Mouse (Mus musculus) liver, embryonic 14.5 days (tissue): ENCODE data around the gene Nfs1. TPM values are rescaled to one million over a fixed set of nuclear protein-coding genes. Genes with fewer than 3 reads are reported as not detected.

Experiments
- ATAC-seq: fragments of 200-750 bp; cut with Nextera tagmentation; 2 replicates; pipeline ENCODE4 v1.8.0; 2017; ENCODE audit warnings: moderate number of reproducible peaks, mild to moderate bottlenecking, moderate library complexity; ENCODE audit not compliant: insufficient read depth
- DNase-seq, 3 experiments: peaks; one replicate each; pipeline ENCODE4 v3.0.0-alpha.2; 2012 to 2013; ENCODE audit warnings: low read depth in 3 of 3, low spot score in 3 of 3
- H3K27ac ChIP-seq: fragments of 300-500 bp; sonication (generic); 2 replicates; pipeline ENCODE4 v1.5.1; 2014; ENCODE audit warnings: moderate library complexity, mild to moderate bottlenecking, control low read depth, inconsistent platforms
- H3K27me3 ChIP-seq: fragments of 300-500 bp; sonication (generic); 2 replicates; pipeline ENCODE4 v1.6.1; 2014; ENCODE audit warnings: mild to moderate bottlenecking, low read length, moderate library complexity; ENCODE audit not compliant: control insufficient read depth, insufficient read depth
- H3K36me3 ChIP-seq: fragments of 300-500 bp; sonication (generic); replicated peaks from 2 replicates; pipeline ENCODE4 v1.6.1; 2014; ENCODE audit warnings: low read depth; ENCODE audit not compliant: control insufficient read depth, insufficient read depth
- H3K4me1 ChIP-seq, 2 experiments: fragments of 200-500 bp in 1 of 2; fragments of 300-500 bp in 1 of 2; sonication (generic) in 1 of 2; replicated peaks; 2 replicates each; pipeline ENCODE4 v1.6.1; 2012 to 2014; ENCODE audit warnings: antibody characterized with exemption in 1 of 2, inconsistent platforms in 1 of 2, low read length in 1 of 2; ENCODE audit not compliant: control insufficient read depth in 2 of 2, insufficient read depth in 2 of 2
- H3K4me2 ChIP-seq: fragments of 300-500 bp; sonication (generic); 2 replicates; pipeline ENCODE4 v1.6.1; 2014; ENCODE audit warnings: low read depth, mild to moderate bottlenecking, control low read depth, moderate library complexity
- H3K4me3 ChIP-seq, 2 experiments: fragments of 200-500 bp in 1 of 2; fragments of 300-500 bp in 1 of 2; sonication (generic) in 1 of 2; 2 replicates each; pipeline ENCODE4 v1.5.1; 2012 to 2014; ENCODE audit warnings: low read depth in 2 of 2, low read length in 2 of 2, mild to moderate bottlenecking in 2 of 2, control low read depth in 1 of 2, inconsistent platforms in 1 of 2, moderate library complexity in 1 of 2; ENCODE audit not compliant: insufficient read depth in 1 of 2
- H3K9ac ChIP-seq: fragments of 300-500 bp; sonication (generic); replicated peaks from 2 replicates; pipeline ENCODE4 v1.6.1; 2014; ENCODE audit warnings: mild to moderate bottlenecking, control low read depth, moderate library complexity
- H3K9me3 ChIP-seq: fragments of 300-500 bp; sonication (generic); 2 replicates; pipeline ENCODE4 v1.6.1; 2016; ENCODE audit warnings: low read length, mixed read lengths; ENCODE audit not compliant: control insufficient read depth
- CTCF ChIP-seq: IDR thresholded peaks from 2 replicates; pipeline ENCODE4 v1.5.1; 2016; ENCODE audit warnings: antibody characterized with exemption, low read depth, control low read depth
- EP300 ChIP-seq: IDR thresholded peaks from 2 replicates; pipeline ENCODE4 v1.6.1; 2016; ENCODE audit warnings: antibody characterized with exemption, low read depth
- whole genome bisulfite sequencing: fragments of 180-500 bp; shearing (Covaris S2); extraction: QIAGEN DNeasy Blood & Tissue Kit; methylation state at CpG from one replicate; pipeline ENCODE4 v1.1.7; 2014; ENCODE audit not compliant: insufficient replicate concordance; 5-methylcytosine and 5-hydroxymethylcytosine counted together
- polyA plus RNA-seq, 2 experiments: library from polyadenylated mRNA; depleted of rRNA in 1 of 2; stranded (reverse) in 1 of 2; unstranded in 1 of 2; fragments of >200 nt; fragmentation: Nextera tagmentation in 1 of 2; extraction: Ambion mirVana in 1 of 2; gene quantifications; 2 replicates each; pipeline versions ENCODE4 v1.2.1 to v1.2.3; 2012 to 2014

The Nfs1 gene
- polyA plus RNA-seq, 2 experiments = 40.9 to 55.3 TPM

GRCm38 (mm10) chr2:156110627-156111357 lies 33.2 kb downstream of the Nfs1 start:
- ATAC-seq (peak; percentile 62), DNase-seq (peak in 2 of 3 experiments; percentile 24 to 38)
- H3K27me3 ChIP-seq = no peaks in the 10 kb centered on the region
- H3K4me3 ChIP-seq = peak overlapping the region; percentile 75 to 93
- H3K9me3 ChIP-seq = no peaks in the 10 kb centered on the region
- H3K27ac ChIP-seq = peak overlapping the region; percentile 43
- WGBS = under 1% methylated on average over 16 of the region's 16 CpGs
- peaks cover 2% of the 10 kb centered on the region for H3K36me3 ChIP-seq
- H3K4me1 ChIP-seq = peaks cover 13 to 20% of the 10 kb centered on the region in 2 experiments
- H3K9ac ChIP-seq = peak overlapping the region; percentile 82
- TF ChIP-seq CTCF = no peak
- no peak for TF ChIP-seq EP300
- H3K4me2 ChIP-seq = peak overlapping the region; percentile 92

- ATAC-seq (no peak), DNase-seq (no peak)
- WGBS = 82% methylated on average over 5 of the region's 5 CpGs
- no peak overlapping the region for H3K9ac ChIP-seq
- no peak overlapping the region for H3K4me3 ChIP-seq
- TF ChIP-seq EP300 = no peak
- TF ChIP-seq CTCF = no peak
- H3K9me3 ChIP-seq = no peaks in the 10 kb centered on the region
- H3K4me2 ChIP-seq = no peak overlapping the region
- no peaks in the 10 kb centered on the region for H3K27me3 ChIP-seq
- H3K36me3 ChIP-seq = peaks cover 24% of the 10 kb centered on the region
- H3K4me1 ChIP-seq = no peaks in the 10 kb centered on the region
- no peak overlapping the region for H3K27ac ChIP-seq
Observed at GRCm38 (mm10) chr2:156091926-156092325, 52.1 kb downstream of the Nfs1 start.

- TF ChIP-seq CTCF (no peak), EP300 (no peak)
- Histone ChIP-seq H3K9me3 (no peaks in the 10 kb centered on the region), H3K36me3 (peaks cover 5% of the 10 kb centered on the region), H3K4me1 (no peaks in the 10 kb centered on the region), H3K4me3 (no peak overlapping the region), H3K27me3 (no peaks in the 10 kb centered on the region), H3K4me2 (no peak overlapping the region), H3K27ac (no peak overlapping the region), H3K9ac (no peak overlapping the region)
- no peak for ATAC-seq
- WGBS = 74% methylated on average over 1 of the region's 1 CpGs
- DNase-seq = no peak
Observed at GRCm38 (mm10) chr2:156089799-156090198, 54.2 kb downstream of the Nfs1 start.

- Histone ChIP-seq H3K27ac (no peak overlapping the region), H3K27me3 (no peaks in the 10 kb centered on the region), H3K4me3 (no peak overlapping the region), H3K4me2 (no peak overlapping the region), H3K4me1 (peaks cover 4 to 5% of the 10 kb centered on the region in 2 experiments; a peak in 2 of 4 replicates), H3K9ac (no peak overlapping the region), H3K36me3 (peaks cover 5% of the 10 kb centered on the region), H3K9me3 (no peaks in the 10 kb centered on the region)
- no peak for DNase-seq
- 69% methylated on average over 7 of the region's 7 CpGs for WGBS
- no peak for ATAC-seq
- TF ChIP-seq EP300 (no peak), CTCF (no peak)
Observed at GRCm38 (mm10) chr2:156087391-156088110, 56.4 kb downstream of the Nfs1 start.

- ATAC-seq (no peak), DNase-seq (no peak)
- TF ChIP-seq CTCF = no peak
- no peak for TF ChIP-seq EP300
- H3K9ac ChIP-seq = no peak overlapping the region
- no peaks in the 10 kb centered on the region for H3K36me3 ChIP-seq
- H3K9me3 ChIP-seq = no peaks in the 10 kb centered on the region
- H3K27ac ChIP-seq = no peak overlapping the region
- no peaks in the 10 kb centered on the region for H3K27me3 ChIP-seq
- no peak overlapping the region for H3K4me3 ChIP-seq
- WGBS = 82% methylated on average over 3 of the region's 3 CpGs
- peaks cover 4 to 5% of the 10 kb centered on the region in 2 experiments; a peak in 2 of 4 replicates for H3K4me1 ChIP-seq
- no peak overlapping the region for H3K4me2 ChIP-seq
Observed at GRCm38 (mm10) chr2:156084541-156084940, 59.4 kb downstream of the Nfs1 start.
